Mouse (Mus musculus): ENCODE measurements around the gene Ccdc88c.

DNA sequence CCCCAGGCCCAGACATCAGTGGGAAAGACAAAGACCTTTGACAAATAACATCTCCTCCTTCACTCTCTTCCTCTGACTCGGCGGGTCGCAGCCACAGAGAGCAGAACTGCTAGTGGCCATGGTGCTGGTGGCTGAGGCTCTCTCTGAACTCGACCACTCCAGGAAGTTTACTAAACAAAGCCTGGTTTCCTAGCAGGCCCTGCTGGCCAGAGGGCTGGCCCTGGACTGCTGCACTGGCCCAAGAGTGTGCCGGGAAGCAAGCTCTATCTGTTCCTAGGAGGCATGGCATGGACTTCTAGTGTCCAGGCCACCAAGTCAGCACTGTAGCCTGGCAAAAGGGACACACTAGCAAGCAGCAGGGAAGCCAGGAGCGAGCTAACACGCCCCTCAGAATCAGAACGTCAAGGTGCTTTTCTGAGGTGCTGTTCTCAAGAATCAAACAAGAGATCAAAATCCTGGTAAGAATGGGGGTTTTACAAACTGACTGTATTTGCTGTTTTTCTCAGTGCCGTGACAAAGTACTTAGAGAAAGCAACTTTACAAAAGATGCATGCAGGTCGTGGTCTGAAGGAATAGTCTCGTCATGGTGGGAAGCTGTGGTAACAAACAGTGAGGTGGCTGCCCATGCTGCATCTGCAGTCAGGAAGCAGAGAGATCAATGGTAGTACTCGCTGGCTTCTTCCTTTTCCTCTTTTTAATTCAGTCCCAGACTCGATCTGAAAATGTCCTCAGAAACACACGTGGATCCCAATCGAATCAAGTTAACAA is 50.7 kb downstream of the Ccdc88c start:
- TF ChIP-seq CTCF (IDR thresholded peaks at IDR 0.05; ENCODE audit: extremely low read depth, insufficient read depth, low read length) = no peak
- TF ChIP-seq POLR2A (IDR thresholded peaks at IDR 0.05; ENCODE audit: extremely low read depth, insufficient read depth, low read length) = no peak
